Mouse (Mus musculus) liver, embryonic 11.5 days (tissue): ENCODE data around the gene Pipox. TPM values are rescaled to one million over a fixed set of nuclear protein-coding genes. Genes with fewer than 3 reads are reported as not detected.

ENCODE experiments used
- ATAC-seq: fragments of 200-750 bp; cut with Nextera tagmentation; replicated peaks from 2 replicates; pipeline ENCODE4 v1.8.0; 2017; ENCODE audit warnings: moderate number of reproducible peaks, mild to moderate bottlenecking, moderate TSS enrichment, moderate library complexity; ENCODE audit not compliant: low FRiP score
- DNase-seq: peaks from one replicate; pipeline ENCODE4 v3.0.0-alpha.2; 2017; ENCODE audit warnings: low spot score
- H3K27ac ChIP-seq: fragments of 300-500 bp; sonication (generic); 2 replicates; pipeline ENCODE4 v1.5.1; 2014; ENCODE audit warnings: mild to moderate bottlenecking, low read depth, low read length, control low read depth
- H3K27me3 ChIP-seq: fragments of 300-500 bp; sonication (generic); replicated peaks from 2 replicates; pipeline ENCODE4 v1.6.1; 2014; ENCODE audit warnings: low read length, mixed read lengths; ENCODE audit not compliant: control insufficient read depth, insufficient read depth
- H3K36me3 ChIP-seq: fragments of 300-500 bp; sonication (generic); 2 replicates; pipeline ENCODE4 v1.6.1; 2014; ENCODE audit warnings: mild to moderate bottlenecking, low read length, moderate library complexity, mixed read lengths; ENCODE audit not compliant: control insufficient read depth, insufficient read depth
- H3K4me1 ChIP-seq: fragments of 300-500 bp; sonication (generic); replicated peaks from 2 replicates; pipeline ENCODE4 v1.6.1; 2014; ENCODE audit warnings: low read length, mixed read lengths; ENCODE audit not compliant: control insufficient read depth, insufficient read depth
- H3K4me2 ChIP-seq: fragments of 300-500 bp; sonication (generic); 2 replicates; pipeline ENCODE4 v1.6.1; 2014; ENCODE audit warnings: mild to moderate bottlenecking, control low read depth, moderate library complexity
- H3K4me3 ChIP-seq: fragments of 300-500 bp; sonication (generic); 2 replicates; pipeline ENCODE4 v1.5.1; 2014; ENCODE audit warnings: low read depth, low read length, control low read depth
- H3K9ac ChIP-seq: fragments of 300-500 bp; sonication (generic); 2 replicates; pipeline ENCODE4 v1.6.1; 2014; ENCODE audit warnings: low read depth, low read length, control low read depth
- H3K9me3 ChIP-seq: fragments of 300-500 bp; sonication (generic); 2 replicates; pipeline ENCODE4 v1.6.1; 2016; ENCODE audit warnings: low read length, inconsistent platforms, mixed read lengths; ENCODE audit not compliant: control insufficient read depth
- WGBS: fragments of 180-500 bp; shearing (Covaris S2); extraction: QIAGEN DNeasy Blood & Tissue Kit; methylation state at CpG from one replicate; pipeline ENCODE4 v1.1.7; 2014; 5-methylcytosine and 5-hydroxymethylcytosine counted together
- polyA plus RNA-seq: library from polyadenylated mRNA; unstranded; fragments of >200 nt; fragmentation: Nextera tagmentation; extraction: Ambion mirVana; gene quantifications from 2 replicates; pipeline ENCODE4 v1.2.1, GENCODE M21; 2014

Gene Pipox
- polyA plus RNA-seq, 1 experiment from 2014 or later = 6.9 TPM

GRCm38 (mm10) chr11:77931541-77932433 is 37.9 kb upstream of the Pipox start:
- DNase-seq (no peak), ATAC-seq (no peak)
- no peak overlapping the region for H3K27ac ChIP-seq
- no peaks in the 10 kb centered on the region for H3K36me3 ChIP-seq
- H3K9ac ChIP-seq = no peak overlapping the region
- H3K27me3 ChIP-seq = peaks cover 89% of the 10 kb centered on the region
- H3K4me3 ChIP-seq = peak overlapping the region; percentile 48
- 4% methylated on average over 41 of the region's 41 CpGs for WGBS
- peaks cover 9% of the 10 kb centered on the region for H3K4me1 ChIP-seq
- no peaks in the 10 kb centered on the region for H3K9me3 ChIP-seq
- H3K4me2 ChIP-seq = peak overlapping the region; percentile 85

DNA sequence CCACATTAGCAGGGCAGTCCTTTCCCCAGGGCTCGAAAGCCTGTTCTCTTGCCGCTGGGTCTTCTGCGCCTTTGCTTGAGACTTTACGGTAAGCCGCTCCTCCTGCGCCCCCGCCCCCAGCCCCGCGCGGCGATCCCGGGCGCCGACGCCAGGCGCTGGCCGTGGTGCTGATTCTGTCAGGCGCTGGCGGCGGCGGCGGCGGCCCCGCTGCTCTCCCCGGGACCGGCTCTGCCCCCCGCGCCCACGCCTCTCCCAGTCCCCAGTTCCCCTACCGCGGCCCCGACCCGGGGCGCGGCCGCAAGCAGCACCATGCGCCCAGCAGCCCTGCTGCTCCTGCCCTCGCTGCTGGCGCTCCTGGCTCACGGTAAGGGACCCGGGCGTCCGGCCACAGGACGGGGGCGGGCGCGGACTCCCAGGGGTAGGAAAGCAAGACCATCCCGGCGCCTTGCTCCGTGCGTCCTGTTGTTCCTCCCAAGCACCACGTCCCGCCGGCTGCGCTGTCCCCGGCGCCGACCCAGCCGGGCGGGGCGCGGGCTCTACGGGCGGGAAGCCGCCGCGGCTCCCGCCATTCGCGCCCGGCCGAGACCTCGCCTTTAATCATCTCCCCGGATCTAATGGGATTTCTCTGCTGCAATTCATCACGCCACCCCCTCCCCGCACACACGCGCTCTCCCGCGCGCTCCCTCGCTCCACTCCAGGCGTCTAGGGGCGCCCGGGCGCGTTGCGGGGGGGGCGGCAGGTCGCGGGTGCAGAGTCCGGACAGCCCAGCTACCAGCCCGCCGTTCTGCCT is 37.0 kb upstream of the Pipox start, which contains the start of gene Sez6:
Gene Sez6 (plus strand): TSS at position 50 of the 790 bp plus-strand sequence.
- ATAC-seq (no peak), DNase-seq (peak; percentile 84)
- Histone ChIP-seq H3K27me3 (peaks cover 81% of the 10 kb centered on the region), H3K9me3 (no peaks in the 10 kb centered on the region), H3K4me3 (peak within 1 kb of the TSS; percentile 48), H3K27ac (no peak within 1 kb of the TSS), H3K36me3 (no peaks in the 10 kb centered on the region), H3K9ac (no peak within 1 kb of the TSS), H3K4me1 (peaks cover 9% of the 10 kb centered on the region), H3K4me2 (peak within 1 kb of the TSS; percentile 85)
- WGBS = 1% methylated on average over 94 of the region's 94 CpGs

DNA sequence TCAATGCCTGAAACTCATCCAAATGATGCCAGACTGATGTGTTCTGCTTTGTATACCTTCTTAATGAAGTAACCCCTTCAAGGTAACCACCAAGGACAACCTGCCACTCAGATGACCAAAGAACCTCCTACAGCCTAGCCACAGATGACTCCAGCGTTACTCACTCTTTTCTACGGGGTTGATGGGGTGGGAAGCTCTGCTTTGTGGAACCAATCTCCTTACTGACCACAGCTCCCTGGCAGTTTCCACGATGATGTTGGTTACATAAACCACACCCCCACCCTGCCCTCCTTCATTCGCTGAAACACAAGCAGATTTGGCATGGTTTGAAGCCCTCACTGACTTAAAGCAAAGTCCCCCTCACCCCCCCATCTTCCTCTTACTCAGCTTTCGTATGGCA is 33.9 kb upstream of the Pipox start:
- H3K4me3 ChIP-seq = no peak overlapping the region
- no peak overlapping the region for H3K27ac ChIP-seq
- no peaks in the 10 kb centered on the region for H3K9me3 ChIP-seq
- WGBS = 58% methylated on average over 5 of the region's 5 CpGs
- DNase-seq = no peak
- ATAC-seq = no peak
- peaks cover 9% of the 10 kb centered on the region for H3K4me1 ChIP-seq
- H3K4me2 ChIP-seq = no peak overlapping the region
- H3K27me3 ChIP-seq = peaks cover 52% of the 10 kb centered on the region
- H3K9ac ChIP-seq = no peak overlapping the region
- no peaks in the 10 kb centered on the region for H3K36me3 ChIP-seq

GRCm38 (mm10) chr11:77926666-77927065 is 32.8 kb upstream of the Pipox start:
- H3K4me2 ChIP-seq = no peak overlapping the region
- 20% methylated on average over 9 of the region's 9 CpGs for WGBS
- no peak overlapping the region for H3K4me3 ChIP-seq
- H3K9ac ChIP-seq = no peak overlapping the region
- peaks cover 43% of the 10 kb centered on the region for H3K27me3 ChIP-seq
- DNase-seq (no peak), ATAC-seq (no peak)
- H3K36me3 ChIP-seq = no peaks in the 10 kb centered on the region
- no peaks in the 10 kb centered on the region for H3K9me3 ChIP-seq
- H3K27ac ChIP-seq = no peak overlapping the region
- peaks cover 9% of the 10 kb centered on the region for H3K4me1 ChIP-seq

GRCm38 (mm10) chr11:77925836-77926657 is 32.2 kb upstream of the Pipox start:
- ATAC-seq (no peak), DNase-seq (no peak)
- no peaks in the 10 kb centered on the region for H3K36me3 ChIP-seq
- H3K4me2 ChIP-seq = no peak overlapping the region
- H3K4me3 ChIP-seq = no peak overlapping the region
- no peaks in the 10 kb centered on the region for H3K9me3 ChIP-seq
- WGBS = 35% methylated on average over 9 of the region's 9 CpGs
- peaks cover 3% of the 10 kb centered on the region; the same call in 1 of the 2 replicates for H3K4me1 ChIP-seq
- H3K27ac ChIP-seq = no peak overlapping the region
- H3K27me3 ChIP-seq = peaks cover 37% of the 10 kb centered on the region
- H3K9ac ChIP-seq = no peak overlapping the region

DNA sequence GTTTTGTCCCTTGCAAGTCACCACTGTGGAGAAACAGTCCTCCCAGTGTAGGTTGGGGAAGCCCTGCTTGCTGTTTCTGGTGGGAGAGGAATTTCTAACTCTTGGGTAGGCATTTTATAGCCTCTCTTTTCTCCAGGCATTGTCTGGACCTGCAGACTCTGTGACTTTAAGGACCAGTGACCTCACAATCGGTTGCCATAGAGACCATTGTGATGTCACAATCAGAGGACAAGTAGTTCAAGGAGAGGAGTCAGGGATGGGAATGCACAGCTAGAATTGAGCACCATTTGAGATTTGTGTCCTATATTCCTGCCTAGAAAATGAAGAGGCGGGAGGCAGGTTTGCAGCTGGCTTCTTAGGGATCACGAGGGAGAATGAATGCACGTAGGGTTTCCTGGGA is 29.4 kb upstream of the Pipox start:
- H3K27ac ChIP-seq = no peak overlapping the region
- H3K9me3 ChIP-seq = no peaks in the 10 kb centered on the region
- ATAC-seq (no peak), DNase-seq (no peak)
- H3K36me3 ChIP-seq = no peaks in the 10 kb centered on the region
- no peak overlapping the region for H3K9ac ChIP-seq
- no peak overlapping the region for H3K4me2 ChIP-seq
- 77% methylated on average over 4 of the region's 4 CpGs for WGBS
- H3K4me3 ChIP-seq = no peak overlapping the region
- H3K4me1 ChIP-seq = no peaks in the 10 kb centered on the region
- H3K27me3 ChIP-seq = peaks cover 23% of the 10 kb centered on the region

DNA sequence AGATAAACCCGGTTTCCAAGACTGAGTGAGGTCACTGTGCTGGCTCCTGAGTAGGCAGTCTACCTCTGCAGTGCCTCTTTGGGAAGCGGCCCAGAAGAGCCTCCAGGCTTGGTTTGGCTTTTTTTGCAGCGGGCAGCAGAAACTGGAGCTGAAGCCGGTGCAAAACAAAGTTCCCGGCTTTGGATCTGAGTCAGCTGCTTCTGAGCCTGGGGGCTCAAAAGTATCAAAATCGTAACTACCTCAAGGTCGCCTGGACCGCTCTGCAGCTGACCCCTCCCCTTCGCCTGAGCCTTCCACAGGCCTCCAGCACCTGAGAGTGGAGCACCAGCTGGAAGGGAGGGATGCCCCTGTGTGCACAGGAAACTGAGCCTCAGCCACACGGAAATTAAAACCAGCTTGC is 23.3 kb upstream of the Pipox start:
- H3K4me1 ChIP-seq = no peaks in the 10 kb centered on the region; the same call in 1 of the 2 replicates
- H3K27ac ChIP-seq = no peak overlapping the region
- 49% methylated on average over 10 of the region's 10 CpGs for WGBS
- ATAC-seq (no peak), DNase-seq (no peak)
- H3K36me3 ChIP-seq = no peaks in the 10 kb centered on the region
- H3K27me3 ChIP-seq = peaks cover 71% of the 10 kb centered on the region
- no peak overlapping the region for H3K4me3 ChIP-seq
- H3K9me3 ChIP-seq = no peaks in the 10 kb centered on the region
- no peak overlapping the region for H3K4me2 ChIP-seq
- no peak overlapping the region for H3K9ac ChIP-seq

- Histone ChIP-seq H3K27me3 (peaks cover 71% of the 10 kb centered on the region), H3K4me1 (no peaks in the 10 kb centered on the region; the same call in 1 of the 2 replicates), H3K9me3 (no peaks in the 10 kb centered on the region), H3K9ac (no peak overlapping the region), H3K27ac (no peak overlapping the region), H3K4me2 (no peak overlapping the region), H3K36me3 (no peaks in the 10 kb centered on the region), H3K4me3 (no peak overlapping the region)
- ATAC-seq = no peak
- WGBS = 72% methylated on average over 4 of the region's 4 CpGs
- no peak for DNase-seq
Measured at GRCm38 (mm10) chr11:77916741-77917140, 22.8 kb upstream of the Pipox start.
